Mouse (Mus musculus) forebrain, embryonic 10.5 days (tissue): Measurements from ENCODE around the gene Tgds. TPM values are rescaled to one million over a fixed set of nuclear protein-coding genes. Genes with fewer than 3 reads are reported as not detected.
A peak's percentile ranks its signal among the peaks of the same experiment; 100 is the strongest.
"Not testable (repeated sequence)": the region's sequence is repeated elsewhere in the genome, so short reads cannot be mapped to it uniquely, and the experiment has no call there.

ENCODE experiments used
- DNase-seq: peaks from one replicate; pipeline ENCODE4 v3.0.0-alpha.2; 2017; ENCODE audit warnings: low spot score; ENCODE audit errors: extremely low spot score
- H3K27ac ChIP-seq: fragments of 300-500 bp; sonication (generic); 2 replicates; pipeline ENCODE4 v1.5.1; 2016; ENCODE audit warnings: mild to moderate bottlenecking
- H3K27me3 ChIP-seq: fragments of 300-500 bp; sonication (generic); 2 replicates; pipeline ENCODE4 v1.6.1; 2016; ENCODE audit warnings: mild to moderate bottlenecking; ENCODE audit not compliant: poor library complexity, severe bottlenecking
- H3K36me3 ChIP-seq: fragments of 300-500 bp; sonication (generic); replicated peaks from 2 replicates; pipeline ENCODE4 v1.6.1; 2016; ENCODE audit warnings: mild to moderate bottlenecking, moderate library complexity
- H3K4me1 ChIP-seq: fragments of 300-500 bp; sonication (generic); 2 replicates; pipeline ENCODE4 v1.6.1; 2016
- H3K4me3 ChIP-seq: fragments of 300-500 bp; sonication (generic); 2 replicates; pipeline ENCODE4 v1.5.1; 2016; ENCODE audit warnings: mild to moderate bottlenecking, moderate library complexity
- H3K9me3 ChIP-seq: fragments of 300-500 bp; sonication (generic); 2 replicates; pipeline ENCODE4 v1.6.1; 2016; ENCODE audit warnings: mild to moderate bottlenecking, moderate library complexity
- WGBS: fragments of 180-500 bp; shearing (Covaris S2); methylation state at CpG from one replicate; pipeline ENCODE4 v1.1.7; 2016; 5-methylcytosine and 5-hydroxymethylcytosine counted together
- polyA plus RNA-seq: library from polyadenylated mRNA; unstranded; fragments of >200 nt; fragmentation: Nextera tagmentation; extraction: Ambion mirVana; gene quantifications from 2 replicates; pipeline ENCODE4 v1.2.1, GENCODE M21; 2016

Gene Tgds
- polyA plus RNA-seq, 1 experiment from 2014 or later, result 28.4 TPM

DNA sequence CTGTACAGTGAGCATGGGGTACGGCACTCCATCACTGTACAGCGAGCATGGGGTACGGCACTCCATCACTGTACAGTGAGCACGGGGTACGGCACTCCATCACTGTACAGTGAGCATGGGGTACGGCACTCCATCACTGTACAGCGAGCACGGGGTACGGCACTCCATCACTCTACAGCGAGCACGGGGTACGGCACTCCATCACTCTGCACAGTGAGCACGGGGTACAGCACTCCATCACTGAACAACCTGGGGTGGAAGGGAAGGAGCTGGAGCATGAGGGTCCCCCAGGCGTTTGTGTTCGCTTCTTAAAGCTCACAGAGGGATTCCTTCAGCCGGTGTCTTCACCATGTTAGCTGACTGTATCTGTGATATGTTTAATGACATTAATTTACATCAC, 23.5 kb upstream of the Tgds start:
- H3K27me3 ChIP-seq, H3K4me1 ChIP-seq, H3K9me3 ChIP-seq, H3K4me3 ChIP-seq, DNase-seq, H3K27ac ChIP-seq: not testable (repeated sequence)
- WGBS, result 92% methylated on average over 16 of the region's 16 CpGs
- H3K36me3 ChIP-seq, result peaks cover 70% of the 10 kb centered on the region

DNA sequence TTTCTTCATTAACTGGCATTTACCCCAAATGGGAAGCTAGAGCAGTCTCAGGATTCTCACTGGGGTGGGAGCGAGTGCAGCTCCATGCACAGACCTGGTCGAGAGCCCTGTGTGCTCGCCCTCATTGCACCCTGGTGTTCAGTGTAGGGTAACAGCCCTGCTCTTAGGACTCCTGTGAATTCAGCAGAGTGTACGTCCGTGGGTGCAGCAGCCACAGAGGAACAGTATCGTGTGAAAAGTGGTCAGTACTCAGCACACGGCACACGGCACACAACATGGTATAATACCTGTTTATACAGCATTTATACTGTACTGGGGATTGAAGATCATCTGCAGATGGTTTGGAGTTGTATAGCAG, 19.7 kb upstream of the Tgds start:
- WGBS, result 93% methylated on average over 8 of the region's 8 CpGs
- no peak overlapping the region for H3K4me3 ChIP-seq
- peaks cover 63% of the 10 kb centered on the region for H3K36me3 ChIP-seq
- H3K27ac ChIP-seq, result no peak overlapping the region
- no peaks in the 10 kb centered on the region for H3K9me3 ChIP-seq
- no peaks in the 10 kb centered on the region for H3K27me3 ChIP-seq
- H3K4me1 ChIP-seq, result peaks cover under 1% of the 10 kb centered on the region; the same call in 1 of the 2 replicates
- no peak for DNase-seq

DNA sequence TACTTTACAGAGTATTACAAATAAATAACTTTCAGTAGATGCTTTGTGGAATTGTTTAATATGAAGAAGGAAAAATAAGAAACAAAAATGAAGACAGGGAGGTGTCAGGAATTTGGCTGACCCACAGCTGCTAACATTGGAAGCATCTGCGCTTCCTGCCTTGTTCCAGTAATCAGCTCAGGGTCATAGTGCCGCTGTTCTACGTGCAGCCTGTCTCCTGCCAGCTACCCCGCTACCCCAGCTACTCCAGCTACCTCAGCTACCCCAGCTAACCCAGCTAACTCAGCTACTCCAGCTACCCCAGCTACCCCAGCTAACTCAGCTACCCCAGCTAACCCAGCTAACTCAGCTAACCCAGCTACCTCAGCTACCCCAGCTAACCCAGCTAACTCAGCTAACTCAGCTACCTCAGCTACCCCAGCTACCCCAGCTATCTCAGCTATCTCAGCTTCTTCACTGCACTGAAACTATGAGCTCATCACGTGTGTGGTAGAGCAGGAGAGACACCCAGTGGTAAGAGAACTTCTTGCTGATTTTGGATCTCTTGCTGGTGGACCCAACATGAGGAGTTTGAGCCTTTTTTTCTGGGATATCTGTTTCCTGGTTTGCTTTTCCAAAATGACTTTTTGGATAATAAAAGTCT, 19.2 kb upstream of the Tgds start:
- WGBS, result 84% methylated on average over 5 of the region's 5 CpGs
- Histone ChIP-seq H3K4me1 (peaks cover 6% of the 10 kb centered on the region), H3K27ac (no peak overlapping the region), H3K4me3 (no peak overlapping the region), H3K27me3 (no peaks in the 10 kb centered on the region), H3K36me3 (peaks cover 63% of the 10 kb centered on the region), H3K9me3 (no peaks in the 10 kb centered on the region)
- DNase-seq, result no peak

DNA sequence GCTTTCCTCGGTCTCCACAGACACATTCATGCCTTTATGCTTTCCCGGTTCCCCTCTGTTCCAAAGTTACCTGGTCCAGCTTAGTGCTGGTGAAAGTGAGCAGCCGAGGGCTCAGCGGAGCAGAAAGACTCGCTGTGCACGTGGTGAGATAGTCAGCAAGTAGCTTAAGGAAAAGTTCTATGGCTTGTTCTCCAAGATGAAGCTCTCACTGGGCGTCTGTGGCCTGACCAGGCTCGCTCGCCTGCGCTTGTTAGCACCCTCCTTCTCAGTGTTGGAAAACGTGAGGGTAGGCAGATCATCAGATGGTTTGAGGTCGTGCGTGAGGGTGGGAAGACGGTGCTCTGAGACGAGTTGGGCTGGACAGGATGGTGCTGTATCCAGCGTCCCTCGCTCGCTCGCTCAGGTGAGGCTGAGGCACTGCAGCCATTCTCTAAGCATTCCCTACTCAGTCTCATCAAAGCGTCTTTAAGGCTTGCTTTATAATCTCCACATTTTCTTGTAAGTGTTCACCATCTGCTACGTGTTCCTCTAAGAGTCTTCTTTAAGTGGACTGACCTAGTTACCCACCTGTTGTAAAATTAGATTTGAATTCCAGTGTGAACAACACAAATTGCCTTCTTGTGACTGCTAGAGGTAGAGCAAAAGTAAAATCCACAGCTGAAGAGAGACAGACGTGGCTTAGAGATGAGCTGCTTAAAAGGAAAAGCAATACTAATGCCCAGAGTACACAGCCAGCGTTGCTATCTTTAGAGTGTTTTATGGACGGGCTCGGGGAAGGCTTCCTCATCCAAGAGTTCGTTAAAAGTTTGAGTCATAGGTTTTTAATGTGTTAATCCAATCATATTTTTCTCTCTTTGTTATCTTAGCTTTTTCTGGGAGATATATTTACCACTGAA, 18.3 kb upstream of the Tgds start:
- DNase-seq, result no peak
- Histone ChIP-seq H3K4me3 (no peak overlapping the region), H3K36me3 (peaks cover 55% of the 10 kb centered on the region), H3K9me3 (no peaks in the 10 kb centered on the region), H3K27ac (no peak overlapping the region), H3K27me3 (no peaks in the 10 kb centered on the region), H3K4me1 (peaks cover 11% of the 10 kb centered on the region)
- WGBS, result 91% methylated on average over 26 of the region's 26 CpGs

DNA sequence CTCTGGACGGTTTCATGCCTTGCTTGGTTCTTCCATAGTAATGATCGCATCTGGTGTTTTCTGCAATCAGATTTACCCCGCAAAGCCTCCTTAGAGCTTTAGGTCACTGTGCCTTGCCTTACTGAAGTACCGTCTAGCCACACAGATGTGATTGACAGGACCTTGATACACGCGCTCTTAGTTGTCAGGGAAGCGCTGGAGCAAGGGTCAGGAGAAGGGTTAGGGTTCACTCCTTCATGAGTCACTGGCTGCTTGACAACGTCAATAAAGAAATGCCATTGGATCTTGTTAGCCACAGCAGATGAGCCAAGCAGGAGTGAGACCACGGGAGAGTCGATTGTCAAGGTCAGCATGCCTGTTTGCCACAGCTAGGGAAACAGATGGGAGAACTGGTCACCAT, 16.0 kb upstream of the Tgds start:
- Histone ChIP-seq H3K27me3 (no peaks in the 10 kb centered on the region), H3K9me3 (no peaks in the 10 kb centered on the region), H3K4me3 (no peak overlapping the region), H3K27ac (no peak overlapping the region), H3K4me1 (peaks cover 11% of the 10 kb centered on the region), H3K36me3 (peaks cover 40% of the 10 kb centered on the region)
- WGBS, result 90% methylated on average over 10 of the region's 10 CpGs
- no peak for DNase-seq

DNA sequence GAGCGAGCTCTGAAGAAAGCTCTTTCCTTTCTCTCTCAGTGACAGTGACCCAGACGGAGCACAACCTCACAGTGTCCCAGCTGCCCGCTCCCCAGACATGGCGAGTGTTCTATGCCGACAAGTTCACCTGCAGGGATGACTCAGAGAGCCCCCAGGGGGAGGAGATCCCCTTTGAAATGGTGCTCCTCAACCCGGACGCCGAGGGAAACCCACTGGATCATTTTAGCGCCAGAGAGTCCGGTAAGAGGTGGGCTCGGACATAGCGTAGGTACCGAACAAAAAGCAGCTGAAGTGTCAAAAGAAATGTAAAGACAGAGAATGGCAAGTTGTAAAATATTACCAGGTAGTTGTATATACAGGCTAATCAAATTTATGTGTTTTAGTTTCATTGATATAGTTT, 15.5 kb upstream of the Tgds start:
- peaks cover 11% of the 10 kb centered on the region for H3K4me1 ChIP-seq
- DNase-seq, result no peak

DNA sequence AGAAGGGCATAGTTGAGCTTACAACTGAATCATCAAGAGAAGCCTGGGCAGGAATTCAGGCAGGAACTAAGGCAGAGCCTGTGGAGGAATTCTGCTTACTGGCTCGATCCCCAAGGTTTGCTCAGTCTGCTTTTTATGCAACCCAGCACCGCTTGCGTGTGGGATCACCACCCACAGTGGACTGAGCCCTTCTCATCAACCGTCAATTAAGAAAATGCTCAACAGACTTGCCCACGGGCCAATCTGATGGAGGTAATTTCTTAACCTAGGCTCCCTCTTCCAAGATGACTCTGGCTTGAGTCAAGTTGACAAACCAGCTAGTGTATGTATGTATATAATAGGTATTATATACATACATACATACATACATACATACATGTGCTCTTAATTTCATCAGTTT, 9.7 kb upstream of the Tgds start:
- WGBS, result 93% methylated on average over 5 of the region's 5 CpGs

More for the DNA sequence above, 15.5 kb upstream of the Tgds start:
- WGBS, result 97% methylated on average over 13 of the region's 13 CpGs
- Histone ChIP-seq H3K27ac (no peak overlapping the region), H3K4me3 (no peak overlapping the region), H3K9me3 (no peaks in the 10 kb centered on the region), H3K27me3 (no peaks in the 10 kb centered on the region), H3K36me3 (peaks cover 39% of the 10 kb centered on the region)

DNA sequence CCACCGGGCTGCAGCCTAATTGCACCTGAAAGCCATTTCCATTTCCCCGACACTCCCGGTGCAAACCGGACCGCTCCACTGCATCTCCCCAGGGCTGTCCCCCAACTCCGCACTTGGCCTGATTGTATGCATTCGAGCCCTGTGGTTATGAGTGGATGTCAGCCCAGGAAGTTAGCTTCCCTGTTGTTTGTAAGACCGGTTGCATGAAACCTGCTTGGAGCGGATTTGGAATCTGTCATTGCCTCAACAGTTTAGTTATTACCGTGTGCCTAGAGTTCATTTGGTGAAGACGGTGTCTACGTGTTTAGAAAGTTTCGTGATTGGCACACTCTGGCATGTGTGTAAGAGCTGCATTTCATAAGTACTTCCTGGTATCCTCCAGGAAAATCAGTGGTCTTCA, 4.9 kb upstream of the Tgds start:
- peaks cover 6% of the 10 kb centered on the region for H3K27me3 ChIP-seq
- peaks cover 31% of the 10 kb centered on the region for H3K4me1 ChIP-seq
- 3% methylated on average over 13 of the region's 13 CpGs for WGBS
- DNase-seq, result no peak
- H3K9me3 ChIP-seq, result no peaks in the 10 kb centered on the region
- H3K36me3 ChIP-seq, result peaks cover 36% of the 10 kb centered on the region
- peak overlapping the region; percentile 91 for H3K27ac ChIP-seq
- H3K4me3 ChIP-seq, result peak overlapping the region; percentile 84

More for the DNA sequence above, 9.7 kb upstream of the Tgds start:
- DNase-seq, result no peak
- peaks cover 49% of the 10 kb centered on the region for H3K36me3 ChIP-seq
- H3K27me3 ChIP-seq, result no peaks in the 10 kb centered on the region
- no peaks in the 10 kb centered on the region for H3K9me3 ChIP-seq
- H3K4me3 ChIP-seq, result no peak overlapping the region
- no peak overlapping the region for H3K27ac ChIP-seq
- peaks cover 23% of the 10 kb centered on the region for H3K4me1 ChIP-seq

DNA sequence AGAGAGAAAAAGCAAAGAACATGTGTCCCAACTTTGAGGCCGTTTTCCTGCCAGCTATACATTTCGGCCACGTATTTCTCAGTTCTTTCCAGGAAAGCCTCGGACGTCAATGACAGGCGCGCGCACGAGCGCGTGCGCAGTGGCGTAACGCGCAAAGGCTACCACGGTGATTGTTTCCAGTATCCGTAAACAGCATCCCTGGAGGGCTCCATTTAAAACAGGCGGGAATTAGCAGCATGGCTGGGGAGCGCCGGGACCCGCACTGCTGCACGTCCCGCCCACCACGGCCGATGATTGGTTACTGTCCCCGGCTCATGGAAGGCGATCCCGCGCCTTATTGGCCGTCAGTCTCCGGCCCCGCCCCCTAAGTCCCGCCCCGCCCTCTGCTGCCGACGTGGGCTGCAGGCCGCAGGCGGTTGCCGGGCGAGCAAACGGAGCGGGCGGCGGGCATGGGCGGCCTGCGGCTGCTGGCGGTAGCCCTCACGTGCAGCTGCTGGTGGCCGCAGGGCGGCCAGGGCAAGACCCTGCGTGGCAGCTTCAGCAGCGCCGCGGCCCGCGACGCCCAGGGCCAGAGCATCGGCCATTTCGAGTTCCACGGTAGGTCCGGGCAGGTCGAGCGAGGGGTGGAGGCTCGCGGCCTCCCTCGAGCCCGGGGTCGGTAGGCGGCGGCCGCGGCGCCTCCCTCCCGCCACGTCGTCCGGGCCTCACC, 4.3 kb upstream of the Tgds start, which contains the start of gene Gpr180:
Gene Gpr180 (plus strand): TSS at position 415 of the 709 bp plus-strand sequence.
- peak; percentile 98 for DNase-seq
- H3K4me3 ChIP-seq, result peak within 1 kb of the TSS; percentile 84
- peaks cover 33% of the 10 kb centered on the region for H3K4me1 ChIP-seq
- H3K9me3 ChIP-seq, result no peaks in the 10 kb centered on the region
- H3K27me3 ChIP-seq, result peaks cover 6% of the 10 kb centered on the region
- peak within 1 kb of the TSS; percentile 91 for H3K27ac ChIP-seq
- under 1% methylated on average over 77 of the region's 77 CpGs for WGBS
- H3K36me3 ChIP-seq, result peaks cover 30% of the 10 kb centered on the region

DNA sequence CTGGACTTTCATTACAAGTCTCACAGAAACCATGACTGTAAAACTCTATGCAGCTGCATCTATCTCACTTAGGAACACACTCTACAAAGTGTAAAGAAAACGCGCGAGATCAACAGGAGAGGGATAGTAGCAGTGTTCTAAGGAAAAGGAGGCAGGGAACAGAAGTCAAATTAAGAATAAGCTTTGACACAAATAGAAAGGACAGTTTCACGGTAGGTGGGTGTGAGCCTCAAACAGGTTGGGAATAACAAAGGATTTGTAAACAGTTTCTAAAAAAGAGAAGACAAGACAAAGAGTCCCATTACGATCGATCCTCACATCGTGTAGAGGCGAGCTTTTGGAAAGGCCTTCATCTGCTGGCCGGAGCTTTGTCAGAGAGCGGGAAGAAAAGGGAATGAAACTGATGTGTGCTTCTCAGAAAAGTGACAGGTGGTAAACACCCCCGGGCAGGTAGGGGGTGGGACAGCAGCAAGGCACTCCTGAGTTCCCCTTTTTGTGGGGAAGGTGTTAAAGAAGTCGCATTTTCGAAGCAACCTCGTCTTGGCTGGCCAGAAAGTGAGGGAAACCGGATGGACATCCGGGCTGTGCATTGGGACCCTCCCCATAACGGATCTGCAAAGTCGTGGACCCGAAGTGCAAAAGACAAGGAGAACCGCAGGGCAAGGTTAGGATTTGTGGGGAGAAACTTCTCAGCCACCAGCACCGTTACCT, 469 bp downstream of the Tgds start:
- peaks cover 6% of the 10 kb centered on the region for H3K27me3 ChIP-seq
- H3K36me3 ChIP-seq, result peaks cover 25% of the 10 kb centered on the region
- no peak for DNase-seq
- H3K4me1 ChIP-seq, result peaks cover 30% of the 10 kb centered on the region
- WGBS, result 14% methylated on average over 21 of the region's 21 CpGs
- no peaks in the 10 kb centered on the region for H3K9me3 ChIP-seq
- H3K4me3 ChIP-seq, result peak overlapping the region; percentile 83
- H3K27ac ChIP-seq, result peak overlapping the region; percentile 88

DNA sequence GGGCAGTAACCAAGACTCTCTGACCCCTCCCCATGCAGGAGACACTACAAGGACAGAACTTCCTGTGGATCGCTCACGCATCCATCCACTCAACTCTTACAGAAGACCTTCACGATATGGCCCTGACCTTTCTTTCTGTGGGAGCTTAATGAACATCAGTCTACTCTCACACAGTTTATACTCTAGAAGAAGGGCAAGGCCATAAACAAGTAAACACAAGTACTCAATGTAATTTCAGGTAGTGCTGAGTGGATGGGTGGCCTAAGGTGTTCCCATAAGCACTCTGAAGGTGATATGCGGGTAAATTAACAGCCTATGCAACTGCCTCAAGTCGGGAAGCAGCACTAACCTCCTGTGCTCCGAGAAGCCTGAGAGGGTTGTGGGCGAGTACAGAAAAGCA, 1.1 kb downstream of the Tgds start:
- H3K27me3 ChIP-seq, result peaks cover 6% of the 10 kb centered on the region
- H3K27ac ChIP-seq, result 0 out of 2 replicates have a peak overlapping the region, but pooled peaks have one; percentile 88
- 82% methylated on average over 7 of the region's 7 CpGs for WGBS
- H3K9me3 ChIP-seq, result no peaks in the 10 kb centered on the region
- peaks cover 32% of the 10 kb centered on the region for H3K36me3 ChIP-seq
- H3K4me1 ChIP-seq, result peaks cover 25% of the 10 kb centered on the region
- no peak for DNase-seq
- peak overlapping the region; percentile 83 for H3K4me3 ChIP-seq

DNA sequence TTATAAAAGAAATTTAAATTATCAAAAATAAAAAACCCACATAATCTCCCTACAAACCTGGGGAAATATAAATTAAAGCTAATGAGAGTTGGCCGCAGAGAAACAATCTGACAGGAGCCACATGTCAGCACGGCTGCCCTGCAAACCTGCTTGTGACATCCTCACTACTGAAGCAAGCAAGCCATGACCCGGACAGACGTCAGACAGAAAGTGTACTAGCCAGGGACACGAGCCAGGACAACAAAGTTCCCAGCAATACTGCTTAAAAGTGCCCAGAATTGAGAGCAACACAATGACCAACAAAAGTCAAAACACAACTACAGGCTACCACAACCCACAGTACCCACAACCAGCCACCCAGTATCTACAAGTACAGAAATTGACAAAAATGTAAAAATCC, 6.3 kb downstream of the Tgds start:
- Histone ChIP-seq H3K9me3 (no peaks in the 10 kb centered on the region), H3K27ac (no peak overlapping the region), H3K27me3 (no peaks in the 10 kb centered on the region), H3K4me1 (peaks cover 5% of the 10 kb centered on the region), H3K4me3 (no peak overlapping the region), H3K36me3 (peaks cover 80% of the 10 kb centered on the region)
- DNase-seq, result no peak
- WGBS, result 94% methylated on average over 5 of the region's 5 CpGs
